Mouse (Mus musculus) E14TG2a.4 (cell line): Measurements from ENCODE around the gene Elovl7.

Source experiments
- H3K27me3 ChIP-seq: 2 replicates; pipeline ENCODE4 v1.6.1; 2014; ENCODE audit warnings: low read length, control low read depth; ENCODE audit not compliant: insufficient read depth
- H3K36me3 ChIP-seq: 2 replicates; pipeline ENCODE4 v1.6.1; 2014; ENCODE audit warnings: low read length, control low read depth; ENCODE audit not compliant: insufficient read depth
- H3K4me1 ChIP-seq: replicated peaks from 2 replicates; pipeline ENCODE4 v1.6.1; 2014; ENCODE audit warnings: low read depth, low read length, control low read depth
- H3K4me3 ChIP-seq: replicated peaks from 2 replicates; pipeline ENCODE4 v1.5.1; 2014; ENCODE audit warnings: mild to moderate bottlenecking, low read length
- H3K9me3 ChIP-seq: 2 replicates; pipeline ENCODE4 v1.6.1; 2014; ENCODE audit warnings: low read length, control low read depth
- CTCF ChIP-seq: conservative IDR thresholded peaks from 2 replicates; pipeline ENCODE4 v1.5.1; 2014; ENCODE audit warnings: low read length
- NANOG ChIP-seq: IDR thresholded peaks from 2 replicates; pipeline ENCODE4 v1.6.1; 2014; ENCODE audit warnings: borderline replicate concordance, low read length, mixed read lengths
- POU5F1 ChIP-seq: IDR thresholded peaks from 2 replicates; pipeline ENCODE4 v1.6.1; 2014; ENCODE audit warnings: low read length, borderline replicate concordance

The Elovl7 gene

DNA sequence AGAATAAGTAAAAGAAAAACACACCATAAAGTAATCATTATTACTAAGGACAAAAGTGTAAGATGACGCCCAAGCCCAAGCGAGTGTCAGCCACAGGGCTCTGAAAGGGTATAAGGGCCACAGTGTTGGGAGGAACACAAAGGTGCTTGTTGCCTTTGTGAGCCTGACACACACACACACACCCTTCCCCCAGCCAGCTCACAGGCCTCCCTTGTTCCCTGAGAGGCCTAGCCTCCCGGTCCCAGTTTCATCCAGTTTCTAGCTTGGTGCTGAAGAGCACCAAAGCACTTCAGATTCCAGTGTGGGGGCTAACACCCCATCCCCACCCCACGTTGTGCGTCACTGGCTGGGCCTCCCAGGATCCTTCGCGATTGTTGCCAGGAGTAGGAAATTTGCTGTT lies 87.2 kb downstream of the Elovl7 start:
- Histone ChIP-seq H3K4me3 (no peak overlapping the region), H3K9me3 (no peaks in the 10 kb centered on the region), H3K27me3 (no peaks in the 10 kb centered on the region), H3K4me1 (peaks cover 53% of the 10 kb centered on the region), H3K36me3 (no peaks in the 10 kb centered on the region)
- no peak for TF ChIP-seq POU5F1
- no peak for TF ChIP-seq CTCF
- no peak for TF ChIP-seq NANOG

GRCm38 (mm10) chr13:108302957-108303675 lies 88.9 kb downstream of the Elovl7 start:
- Histone ChIP-seq H3K4me1 (peaks cover 36% of the 10 kb centered on the region), H3K4me3 (no peak overlapping the region), H3K36me3 (no peaks in the 10 kb centered on the region), H3K9me3 (no peaks in the 10 kb centered on the region), H3K27me3 (no peaks in the 10 kb centered on the region)
- TF ChIP-seq CTCF (no peak), NANOG (no peak), POU5F1 (no peak)

DNA sequence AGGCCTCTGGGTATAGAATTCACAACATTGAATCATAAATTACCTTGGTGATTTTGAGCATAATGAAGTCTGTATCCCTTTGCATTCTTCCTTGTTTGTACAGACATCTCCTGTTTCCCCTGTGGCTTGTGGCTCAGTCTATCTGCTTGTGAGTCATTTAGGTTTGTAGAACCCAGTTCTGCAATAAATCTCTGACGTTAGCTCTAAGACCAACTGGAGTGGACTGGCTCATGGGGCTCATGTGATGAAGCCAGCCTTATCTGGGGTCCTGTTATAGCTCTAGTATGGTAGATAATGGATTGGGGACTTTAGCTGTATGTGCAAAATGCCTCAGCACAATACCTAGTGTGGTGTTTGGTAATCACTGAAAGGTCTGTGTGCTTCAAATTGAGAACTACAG lies 89.6 kb downstream of the Elovl7 start:
- Histone ChIP-seq H3K27me3 (no peaks in the 10 kb centered on the region), H3K4me3 (no peak overlapping the region), H3K4me1 (peaks cover 29% of the 10 kb centered on the region), H3K9me3 (no peaks in the 10 kb centered on the region), H3K36me3 (no peaks in the 10 kb centered on the region)
- no peak for TF ChIP-seq POU5F1
- TF ChIP-seq NANOG: no peak
- TF ChIP-seq CTCF: no peak

DNA sequence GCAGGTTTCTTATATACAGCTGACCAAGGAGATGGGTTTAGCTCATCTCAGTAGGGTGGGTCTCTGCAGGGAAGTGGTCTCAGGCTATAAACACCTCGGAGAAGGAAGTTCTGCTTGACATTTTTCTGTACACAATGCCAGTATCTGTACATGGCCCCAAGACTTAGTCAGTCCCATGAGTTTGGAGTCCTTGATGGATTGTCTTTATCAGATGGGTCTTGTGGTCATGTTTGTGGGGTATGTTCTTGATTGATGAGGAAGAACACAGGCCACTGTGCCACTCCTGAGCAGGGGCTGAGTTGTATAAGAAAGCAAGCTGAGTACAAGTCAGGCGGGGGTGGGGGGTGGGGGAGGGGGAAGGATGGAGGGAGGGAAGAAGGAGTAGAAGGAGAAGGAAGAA lies 90.5 kb downstream of the Elovl7 start:
- H3K27me3 ChIP-seq: no peaks in the 10 kb centered on the region
- H3K9me3 ChIP-seq: no peaks in the 10 kb centered on the region
- peaks cover 25% of the 10 kb centered on the region for H3K4me1 ChIP-seq
- H3K4me3 ChIP-seq: no peak overlapping the region
- TF ChIP-seq CTCF (no peak), POU5F1 (no peak), NANOG (no peak)
- H3K36me3 ChIP-seq: no peaks in the 10 kb centered on the region

DNA sequence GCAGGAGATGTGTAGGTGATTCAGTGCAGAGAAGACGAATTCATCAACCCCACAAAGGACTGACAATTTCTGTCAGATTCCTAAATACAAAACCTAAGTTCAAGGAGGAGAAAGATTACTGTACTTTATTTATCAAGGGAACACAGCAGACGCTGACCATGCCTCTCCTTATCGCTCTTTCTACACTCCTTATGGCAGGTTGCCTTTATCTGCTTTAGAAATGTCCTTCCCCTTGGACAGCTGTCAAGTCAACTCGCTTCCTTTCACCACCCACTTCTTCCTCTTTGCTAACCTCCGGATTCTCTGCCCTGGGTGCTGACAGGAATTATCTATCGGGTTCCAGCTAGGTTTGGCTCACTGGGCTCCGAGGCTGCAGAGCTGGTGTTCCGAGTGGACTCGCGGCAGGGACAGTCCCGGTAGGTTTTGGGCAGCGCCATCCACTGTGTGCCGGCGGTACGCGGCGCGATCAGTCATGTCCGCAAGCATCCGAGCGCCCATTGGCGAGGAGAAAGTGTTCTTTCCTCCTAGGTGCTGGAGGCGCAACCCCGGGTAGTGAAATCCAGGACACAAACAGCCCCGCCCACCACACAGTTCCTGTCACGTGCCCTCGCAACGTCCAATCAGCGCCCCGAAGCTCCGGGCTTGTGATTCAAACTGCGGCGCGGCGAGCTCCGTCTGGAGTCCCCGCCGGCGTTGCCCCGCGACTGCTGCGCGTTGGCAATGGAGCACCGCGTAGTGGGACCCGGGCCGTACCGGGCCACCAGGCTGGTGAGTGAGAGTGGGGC lies 101.7 kb downstream of the Elovl7 start, which contains the start of gene Depdc1b:
Depdc1b (plus strand) TSS at position 631 of the 785 bp plus-strand sequence.
- H3K36me3 ChIP-seq: peaks cover 7% of the 10 kb centered on the region; the same call in 1 of the 2 replicates
- H3K4me3 ChIP-seq: peak within 1 kb of the TSS; percentile 97
- H3K9me3 ChIP-seq: no peaks in the 10 kb centered on the region
- H3K27me3 ChIP-seq: peaks cover 14% of the 10 kb centered on the region
- TF ChIP-seq POU5F1: no peak
- H3K4me1 ChIP-seq: peaks cover 34% of the 10 kb centered on the region

- no peak for TF ChIP-seq CTCF
- no peak for TF ChIP-seq POU5F1
- TF ChIP-seq NANOG: no peak
- peak overlapping the region; percentile 97 for H3K4me3 ChIP-seq
- no peaks in the 10 kb centered on the region for H3K9me3 ChIP-seq
- H3K27me3 ChIP-seq: peaks cover 14% of the 10 kb centered on the region
- H3K36me3 ChIP-seq: peaks cover 11% of the 10 kb centered on the region; the same call in 1 of the 2 replicates
- peaks cover 34% of the 10 kb centered on the region for H3K4me1 ChIP-seq
These were observed 102.3 kb downstream of the Elovl7 start for GRCm38 (mm10) chr13:108316487-108316903.

DNA sequence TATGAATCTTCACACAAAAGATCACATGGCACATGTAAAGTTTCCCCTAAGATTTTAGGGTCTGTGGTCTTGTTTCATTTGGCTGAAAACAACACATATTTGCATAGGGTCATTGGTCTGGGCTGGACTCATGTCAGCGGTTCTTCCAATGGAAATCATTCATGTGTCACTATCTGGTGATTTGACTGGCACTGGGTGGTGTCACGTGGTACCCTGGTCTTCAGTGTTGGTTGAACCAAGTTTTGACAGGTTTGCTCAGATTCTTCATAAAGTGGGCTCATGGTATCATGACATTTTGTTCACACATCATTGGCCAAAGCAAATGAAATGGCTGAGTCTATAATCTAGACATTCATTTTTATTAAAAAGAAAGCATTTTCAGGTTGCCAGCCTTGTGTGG lies 103.2 kb downstream of the Elovl7 start:
- H3K4me3 ChIP-seq: peak overlapping the region; percentile 97; the same call in 1 of the 2 replicates
- H3K36me3 ChIP-seq: peaks cover 14% of the 10 kb centered on the region; the same call in 1 of the 2 replicates
- peaks cover 40% of the 10 kb centered on the region for H3K4me1 ChIP-seq
- H3K27me3 ChIP-seq: peaks cover 11% of the 10 kb centered on the region
- no peaks in the 10 kb centered on the region for H3K9me3 ChIP-seq
- TF ChIP-seq NANOG (no peak), POU5F1 (no peak), CTCF (no peak)

DNA sequence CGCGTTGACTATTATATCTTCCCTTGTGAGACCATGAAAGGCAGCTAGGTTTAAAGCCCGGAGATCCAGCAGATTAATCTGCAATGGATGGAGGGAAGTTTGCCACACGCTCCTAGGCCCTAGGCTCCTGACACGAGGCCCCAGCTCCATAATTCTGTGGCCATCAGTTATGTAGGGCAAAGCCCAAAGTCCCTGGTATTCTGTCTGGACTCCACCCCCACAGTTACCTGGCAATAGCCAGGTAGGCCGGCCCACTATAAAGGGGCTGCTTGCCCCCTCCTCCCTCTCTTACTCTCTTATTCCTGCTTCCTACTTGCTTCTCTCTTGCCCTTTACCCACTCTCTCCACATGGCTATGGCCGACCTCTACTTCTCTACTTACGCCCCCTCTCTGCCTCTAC lies 104.8 kb downstream of the Elovl7 start:
- TF ChIP-seq POU5F1: no peak
- TF ChIP-seq CTCF: no peak
- no peak for TF ChIP-seq NANOG
- peaks cover 28% of the 10 kb centered on the region for H3K36me3 ChIP-seq
- H3K9me3 ChIP-seq: no peaks in the 10 kb centered on the region
- H3K4me3 ChIP-seq: peak overlapping the region; percentile 6; the same call in 1 of the 2 replicates
- peaks cover 7% of the 10 kb centered on the region for H3K27me3 ChIP-seq
- peaks cover 50% of the 10 kb centered on the region for H3K4me1 ChIP-seq

- peaks cover 3% of the 10 kb centered on the region; the same call in 1 of the 2 replicates for H3K27me3 ChIP-seq
- TF ChIP-seq POU5F1: no peak
- TF ChIP-seq CTCF: no peak
- TF ChIP-seq NANOG: no peak
These were observed 106.0 kb downstream of the Elovl7 start for GRCm38 (mm10) chr13:108320216-108320615.

More at GRCm38 (mm10) chr13:108320216-108320615, 106.0 kb downstream of the Elovl7 start:
- H3K36me3 ChIP-seq: peaks cover 40% of the 10 kb centered on the region
- no peak overlapping the region for H3K4me3 ChIP-seq
- peaks cover 49% of the 10 kb centered on the region for H3K4me1 ChIP-seq
- no peaks in the 10 kb centered on the region for H3K9me3 ChIP-seq
